Mouse (Mus musculus) hindbrain, embryonic 11.5 days (tissue): ENCODE results near the gene Catsper3. TPM values are rescaled to one million over a fixed set of nuclear protein-coding genes. Genes with fewer than 3 reads are reported as not detected.

Source experiments
- ATAC-seq: fragments of 200-750 bp; cut with Nextera tagmentation; 2 replicates; pipeline ENCODE4 v1.8.0; 2017; ENCODE audit warnings: mild to moderate bottlenecking, moderate TSS enrichment, moderate library complexity; ENCODE audit not compliant: low FRiP score
- DNase-seq: peaks from one replicate; pipeline ENCODE4 v3.0.0-alpha.2; 2015; ENCODE audit warnings: low spot score
- H3K27ac ChIP-seq: fragments of 300-500 bp; sonication (generic); 2 replicates; pipeline ENCODE4 v1.5.1; 2014; ENCODE audit warnings: mild to moderate bottlenecking, low read depth, low read length
- H3K27me3 ChIP-seq: fragments of 300-500 bp; sonication (generic); 2 replicates; pipeline ENCODE4 v1.6.1; 2014; ENCODE audit warnings: mild to moderate bottlenecking, low read length, moderate library complexity, mixed read lengths; ENCODE audit not compliant: control insufficient read depth, insufficient read depth
- H3K36me3 ChIP-seq: fragments of 300-500 bp; sonication (generic); 2 replicates; pipeline ENCODE4 v1.6.1; 2014; ENCODE audit warnings: mild to moderate bottlenecking, low read length, moderate library complexity, mixed read lengths; ENCODE audit not compliant: control insufficient read depth, insufficient read depth
- H3K4me1 ChIP-seq: fragments of 300-500 bp; sonication (generic); replicated peaks from 2 replicates; pipeline ENCODE4 v1.6.1; 2014; ENCODE audit warnings: low read length, mixed read lengths; ENCODE audit not compliant: control insufficient read depth, insufficient read depth
- H3K4me2 ChIP-seq: fragments of 300-500 bp; sonication (generic); replicated peaks from 2 replicates; pipeline ENCODE4 v1.6.1; 2014; ENCODE audit warnings: mild to moderate bottlenecking, low read depth, low read length
- H3K4me3 ChIP-seq: fragments of 300-500 bp; sonication (generic); 2 replicates; pipeline ENCODE4 v1.5.1; 2014; ENCODE audit warnings: low read depth, low read length
- H3K9ac ChIP-seq: fragments of 300-500 bp; sonication (generic); 2 replicates; pipeline ENCODE4 v1.6.1; 2014; ENCODE audit warnings: low read depth, low read length
- H3K9me3 ChIP-seq: fragments of 300-500 bp; sonication (generic); 2 replicates; pipeline ENCODE4 v1.6.1; 2016; ENCODE audit warnings: low read length; ENCODE audit not compliant: control insufficient read depth
- WGBS: fragments of 180-500 bp; shearing (Covaris S2); extraction: QIAGEN DNeasy Blood & Tissue Kit; methylation state at CpG from one replicate; pipeline ENCODE4 v1.1.7; 2014; 5-methylcytosine and 5-hydroxymethylcytosine counted together
- polyA plus RNA-seq: library from polyadenylated mRNA; unstranded; fragments of >200 nt; fragmentation: Nextera tagmentation; extraction: Ambion mirVana; gene quantifications from 2 replicates; pipeline ENCODE4 v1.2.1, GENCODE M21; 2014

Catsper3 gene
- polyA plus RNA-seq, 1 experiment from 2014 or later = not detected

GRCm38 (mm10) chr13:55829018-55829655 is 44.8 kb downstream of the Catsper3 start:
- Histone ChIP-seq H3K9me3 (no peaks in the 10 kb centered on the region), H3K4me2 (no peak overlapping the region), H3K27me3 (peaks cover 90% of the 10 kb centered on the region), H3K4me3 (no peak overlapping the region), H3K9ac (no peak overlapping the region), H3K27ac (no peak overlapping the region), H3K4me1 (peaks cover 5% of the 10 kb centered on the region), H3K36me3 (no peaks in the 10 kb centered on the region)
- ATAC-seq (no peak), DNase-seq (peak; percentile 68)
- WGBS = under 1% methylated on average over 12 of the region's 12 CpGs

DNA sequence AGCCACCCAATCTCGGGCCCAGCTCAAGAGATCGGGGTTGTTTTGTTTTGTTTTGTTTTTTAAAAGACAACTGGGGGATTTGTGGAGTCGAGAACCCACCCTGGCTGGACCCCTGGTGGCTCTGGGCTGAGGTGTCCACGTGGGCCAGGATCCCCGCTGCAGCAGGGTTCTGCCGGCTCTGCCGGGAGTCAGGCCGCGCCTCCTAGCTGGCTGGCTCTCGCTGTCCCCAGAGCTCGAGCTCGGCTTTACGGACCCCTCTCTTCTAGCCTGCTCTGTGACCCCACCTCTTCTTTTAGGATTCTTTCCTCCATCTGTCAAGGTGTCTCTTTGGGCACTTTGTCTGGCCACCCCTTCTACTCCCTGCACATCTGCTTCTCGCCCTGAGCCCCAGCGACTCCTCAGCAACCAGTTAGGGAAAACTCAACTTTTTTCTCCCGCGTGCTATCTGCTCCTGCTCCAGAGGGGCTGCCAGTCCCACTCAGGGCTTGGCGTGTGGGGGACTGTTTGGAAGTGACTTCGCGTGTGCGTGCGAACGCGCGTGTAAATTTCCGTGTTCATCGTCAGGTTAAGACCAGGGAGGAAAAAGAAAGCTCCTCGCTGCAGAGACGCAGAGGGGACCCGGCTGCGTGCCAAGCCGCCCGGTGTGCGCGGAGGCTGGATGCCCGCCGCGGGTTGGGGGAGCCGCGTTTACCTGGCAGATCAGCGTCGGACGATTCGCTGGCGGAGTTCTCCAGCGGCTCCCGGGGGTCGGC is 45.9 kb downstream of the Catsper3 start:
- H3K9ac ChIP-seq = no peak overlapping the region
- peaks cover 90% of the 10 kb centered on the region for H3K27me3 ChIP-seq
- H3K4me2 ChIP-seq = peak overlapping the region; percentile 34; the same call in 1 of the 2 replicates
- no peaks in the 10 kb centered on the region for H3K36me3 ChIP-seq
- H3K4me1 ChIP-seq = peaks cover 3% of the 10 kb centered on the region
- WGBS = under 1% methylated on average over 48 of the region's 48 CpGs
- DNase-seq = peak; percentile 64
- H3K9me3 ChIP-seq = no peaks in the 10 kb centered on the region
- H3K27ac ChIP-seq = no peak overlapping the region
- peak overlapping the region; percentile 21 for H3K4me3 ChIP-seq
- no peak for ATAC-seq

- ATAC-seq (no peak), DNase-seq (peak; percentile 66)
- Histone ChIP-seq H3K9me3 (no peaks in the 10 kb centered on the region), H3K27ac (no peak overlapping the region), H3K27me3 (peaks cover 90% of the 10 kb centered on the region), H3K4me3 (peak overlapping the region; percentile 21), H3K4me2 (peak overlapping the region; percentile 34), H3K9ac (no peak overlapping the region), H3K36me3 (no peaks in the 10 kb centered on the region), H3K4me1 (peaks cover 2% of the 10 kb centered on the region)
- under 1% methylated on average over 52 of the region's 82 CpGs for WGBS
These were observed 46.7 kb downstream of the Catsper3 start for GRCm38 (mm10) chr13:55830833-55831721.

- Histone ChIP-seq H3K4me3 (0 out of 2 replicates have a peak overlapping the region, but pooled peaks have one; percentile 21), H3K9ac (no peak overlapping the region), H3K27me3 (peaks cover 90% of the 10 kb centered on the region), H3K27ac (no peak overlapping the region), H3K36me3 (no peaks in the 10 kb centered on the region), H3K4me1 (peaks cover 2% of the 10 kb centered on the region), H3K4me2 (peak overlapping the region; percentile 34; the same call in 1 of the 2 replicates), H3K9me3 (no peaks in the 10 kb centered on the region)
- ATAC-seq (no peak), DNase-seq (no peak)
- WGBS = under 1% methylated on average over 25 of the region's 25 CpGs
These were observed 47.4 kb downstream of the Catsper3 start for GRCm38 (mm10) chr13:55831722-55832160.

DNA sequence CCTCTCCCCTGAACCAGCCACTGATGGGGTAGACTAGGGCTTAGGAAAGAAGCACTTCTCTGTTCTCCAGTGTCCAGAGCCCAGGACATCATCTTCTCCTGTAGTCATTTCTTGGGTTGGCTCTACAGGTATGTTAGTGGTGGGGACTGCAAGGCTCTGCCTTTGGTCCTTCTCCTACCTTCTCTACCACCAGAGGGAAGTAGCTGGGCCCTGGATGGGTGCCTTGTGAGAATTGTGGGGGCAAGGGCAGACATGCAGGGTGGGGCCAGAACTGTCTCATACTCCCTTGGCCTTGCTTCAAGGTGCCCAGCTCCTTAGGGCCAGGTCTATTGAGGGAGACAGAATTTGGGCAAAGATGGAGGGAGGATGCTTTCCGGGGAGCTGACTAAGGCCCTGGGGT is 48.2 kb downstream of the Catsper3 start:
- no peaks in the 10 kb centered on the region for H3K9me3 ChIP-seq
- peaks cover 94% of the 10 kb centered on the region for H3K27me3 ChIP-seq
- H3K4me2 ChIP-seq = no peak overlapping the region
- 23% methylated on average over 1 of the region's 1 CpGs for WGBS
- ATAC-seq (no peak), DNase-seq (no peak)
- no peak overlapping the region for H3K4me3 ChIP-seq
- no peak overlapping the region for H3K27ac ChIP-seq
- H3K9ac ChIP-seq = no peak overlapping the region
- H3K36me3 ChIP-seq = no peaks in the 10 kb centered on the region
- H3K4me1 ChIP-seq = peaks cover 2% of the 10 kb centered on the region

DNA sequence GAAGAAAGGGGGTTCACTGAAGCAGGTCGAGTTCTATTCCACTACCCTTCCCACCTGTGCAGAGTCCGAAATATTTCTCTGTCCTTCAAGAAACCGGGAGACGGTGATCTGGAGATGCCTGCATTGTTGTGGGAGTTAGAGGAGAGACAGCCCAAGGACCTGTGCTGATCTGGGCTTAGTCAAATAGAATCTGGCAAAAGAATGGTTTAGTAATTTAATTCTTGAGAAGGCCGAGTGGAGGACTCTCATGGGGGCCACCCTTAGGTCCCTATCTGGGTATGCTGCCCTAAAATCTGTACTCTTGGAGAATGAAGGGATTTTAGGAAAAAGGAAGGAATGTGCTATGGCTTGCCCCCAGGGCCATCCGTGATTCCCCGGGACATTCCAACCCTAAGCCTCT is 49.6 kb downstream of the Catsper3 start:
- Histone ChIP-seq H3K4me3 (no peak overlapping the region), H3K36me3 (no peaks in the 10 kb centered on the region), H3K9me3 (no peaks in the 10 kb centered on the region), H3K4me2 (no peak overlapping the region), H3K4me1 (peaks cover 2% of the 10 kb centered on the region), H3K9ac (no peak overlapping the region), H3K27ac (no peak overlapping the region), H3K27me3 (peaks cover 94% of the 10 kb centered on the region)
- DNase-seq = peak; percentile 39
- no peak for ATAC-seq
- 7% methylated on average over 7 of the region's 7 CpGs for WGBS

DNA sequence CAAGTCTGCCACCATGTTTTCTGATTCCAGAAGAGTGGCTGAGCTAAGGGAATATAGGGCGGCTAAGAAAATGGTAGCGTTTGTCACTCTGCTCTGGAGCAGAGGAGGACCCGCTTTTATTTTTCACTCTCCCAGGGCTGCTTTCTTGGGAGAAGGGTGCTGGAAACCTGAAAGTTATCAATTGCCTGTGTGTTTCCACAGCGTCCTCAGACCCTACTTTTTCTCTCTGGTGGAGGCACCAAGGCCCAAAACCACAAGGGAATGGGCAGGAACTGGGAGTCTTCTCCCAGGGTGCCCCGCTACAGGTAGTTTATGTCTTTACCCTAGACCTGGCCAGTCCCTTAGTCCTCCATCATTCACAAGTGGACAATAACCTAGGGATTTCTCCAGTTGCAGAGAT is 50.3 kb downstream of the Catsper3 start:
- Histone ChIP-seq H3K4me1 (peaks cover 2% of the 10 kb centered on the region), H3K4me3 (no peak overlapping the region), H3K9ac (no peak overlapping the region), H3K4me2 (no peak overlapping the region), H3K36me3 (no peaks in the 10 kb centered on the region), H3K9me3 (no peaks in the 10 kb centered on the region), H3K27ac (no peak overlapping the region), H3K27me3 (peaks cover 99% of the 10 kb centered on the region)
- 3% methylated on average over 5 of the region's 5 CpGs for WGBS
- DNase-seq (peak; percentile 50), ATAC-seq (no peak)

GRCm38 (mm10) chr13:55835548-55836097 is 51.3 kb downstream of the Catsper3 start:
- H3K27ac ChIP-seq = no peak overlapping the region
- H3K9me3 ChIP-seq = no peaks in the 10 kb centered on the region
- H3K9ac ChIP-seq = no peak overlapping the region
- peaks cover 2% of the 10 kb centered on the region for H3K4me1 ChIP-seq
- DNase-seq = peak; percentile 68
- H3K27me3 ChIP-seq = peaks cover 97% of the 10 kb centered on the region
- no peak for ATAC-seq
- 1% methylated on average over 33 of the region's 33 CpGs for WGBS
- peak overlapping the region; percentile 12; the same call in 1 of the 2 replicates for H3K4me3 ChIP-seq
- H3K36me3 ChIP-seq = no peaks in the 10 kb centered on the region
- 0 out of 2 replicates have a peak overlapping the region, but pooled peaks have one; percentile 11 for H3K4me2 ChIP-seq
